Mouse (Mus musculus) bone marrow, adult 2 months (tissue): Measurements from ENCODE around the gene Pard3.

Experiments used
- CTCF ChIP-seq: fragments of 200-500 bp; IDR thresholded peaks from 2 replicates; pipeline ENCODE4 v1.5.1; 2011; ENCODE audit warnings: low read length, control low read depth; ENCODE audit not compliant: control insufficient read depth, insufficient read depth
- POLR2A ChIP-seq: fragments of 200-500 bp; IDR thresholded peaks from 2 replicates; pipeline ENCODE4 v1.6.1; 2011; ENCODE audit warnings: low read depth, mild to moderate bottlenecking, control low read depth, low read length, borderline replicate concordance; ENCODE audit not compliant: control insufficient read depth

- no peak for TF ChIP-seq CTCF
- TF ChIP-seq POLR2A, result no peak
Measured at GRCm38 (mm10) chr8:127302847-127303445, 239.3 kb downstream of the Pard3 start.
